Mouse (Mus musculus): ENCODE results near the gene Irgm2.

Irgm2 gene

GRCm38 (mm10) chr11:58260156-58260555, 60.7 kb downstream of the Irgm2 start:
- no peak for DNase-seq (ENCODE audit: low read depth)

GRCm38 (mm10) chr11:58261826-58262225, 62.4 kb downstream of the Irgm2 start:
- DNase-seq (ENCODE audit: low read depth): no peak

- DNase-seq (ENCODE audit: low read depth): no peak
Observed at GRCm38 (mm10) chr11:58262336-58262735, 62.9 kb downstream of the Irgm2 start.

GRCm38 (mm10) chr11:58263516-58263915, 64.1 kb downstream of the Irgm2 start:
- no peak for DNase-seq (ENCODE audit: low read depth)

GRCm38 (mm10) chr11:58264546-58264945, 65.1 kb downstream of the Irgm2 start:
- no peak for DNase-seq (ENCODE audit: low read depth)

GRCm38 (mm10) chr11:58268285-58268684, 68.9 kb downstream of the Irgm2 start:
- no peak for DNase-seq (ENCODE audit: low read depth)

All from NIH3T3 (cell line).